Mouse (Mus musculus): ENCODE results near the gene Rabgap1. TPM values are rescaled to one million over a fixed set of nuclear protein-coding genes. Genes with fewer than 3 reads are reported as not detected.

The Rabgap1 gene
- 90.3 and 91.3 TPM in 2 replicates for polyA plus RNA-seq (2014; fragmentation: Nextera tagmentation; extraction: Ambion mirVana)

DNA sequence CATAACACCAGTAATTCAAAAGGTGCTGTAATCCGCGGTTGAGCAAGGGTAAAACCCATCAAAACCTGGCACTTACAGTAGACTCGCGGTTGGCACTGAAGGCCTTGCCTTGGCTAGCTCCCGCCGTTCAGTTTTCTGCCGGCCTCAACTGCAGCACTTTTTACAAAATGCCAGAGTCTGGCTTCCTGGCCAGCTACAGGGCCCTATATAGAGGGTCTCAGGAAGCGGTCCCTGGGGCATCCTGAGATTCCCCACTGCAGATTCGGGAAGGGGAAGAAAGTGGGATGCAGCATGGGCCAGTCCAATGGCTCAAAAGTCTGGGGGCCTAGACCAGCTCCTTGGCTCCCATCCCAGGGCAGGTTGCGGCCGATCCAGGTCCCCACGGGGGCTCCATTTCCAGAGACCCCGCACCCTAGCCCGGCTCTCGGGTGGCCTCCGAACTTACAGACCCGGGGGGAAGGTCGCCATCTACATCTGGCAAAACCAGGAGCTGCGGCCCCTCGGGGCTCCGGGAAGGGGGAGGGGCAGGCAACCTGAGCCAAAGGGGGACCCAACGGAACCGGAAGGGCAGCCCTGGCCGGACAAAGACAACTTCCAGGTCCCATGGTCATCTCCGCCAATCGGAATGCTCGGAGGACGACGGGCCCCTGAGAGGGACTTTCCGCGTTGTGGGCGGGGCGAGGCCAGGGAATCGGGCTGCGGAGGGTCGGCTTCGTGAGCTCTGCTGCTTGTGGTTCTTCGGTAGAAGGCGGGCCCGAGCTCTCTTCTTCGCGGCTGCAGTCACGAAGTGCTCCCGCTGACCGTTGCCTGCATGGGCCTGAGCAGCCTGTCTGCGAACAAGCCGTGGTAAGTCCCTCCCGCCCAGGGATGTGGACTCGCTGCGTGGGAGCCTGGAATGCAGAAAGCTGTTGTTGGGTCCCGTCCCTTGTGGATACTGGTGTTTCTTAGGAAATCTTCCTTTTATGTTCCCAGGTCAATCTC is at the start of gene Rabgap1, which contains the start of the genes Zbtb26 and Zbtb6:
TSS of gene Rabgap1 (plus strand) at position 669 of the 981 bp plus-strand sequence.
TSS of gene Zbtb26 (minus strand) at position 525 of the 981 bp plus-strand sequence.
TSS of gene Zbtb6 (minus strand) at position 561 of the 981 bp plus-strand sequence.
- no peaks in the 10 kb centered on the region for H3K9me3 ChIP-seq (ENCODE audit: control insufficient read depth, low read length)
- H3K27me3 ChIP-seq (ENCODE audit: control insufficient read depth, insufficient read depth, low read length) = no peaks in the 10 kb centered on the region
- DNase-seq (peak; percentile 97), ATAC-seq (ENCODE audit: low FRiP score, low TSS enrichment) (peak; percentile 99)
- H3K9ac ChIP-seq (replicated peaks; ENCODE audit: low read length) = peak within 1 kb of the TSS; percentile 91
- peak within 1 kb of the TSS; percentile 75 for H3K4me2 ChIP-seq (ENCODE audit: low read length)
- H3K27ac ChIP-seq (replicated peaks; ENCODE audit: low read depth, low read length) = peak within 1 kb of the TSS; percentile 82
- under 1% methylated on average over 51 of the region's 51 CpGs for WGBS
- H3K4me3 ChIP-seq (replicated peaks; ENCODE audit: low read depth, low read length) = peak within 1 kb of the TSS; percentile 92
- H3K36me3 ChIP-seq (ENCODE audit: control insufficient read depth, insufficient read depth, low read length) = no peaks in the 10 kb centered on the region
- H3K4me1 ChIP-seq (ENCODE audit: control insufficient read depth, insufficient read depth, low read length) = peaks cover 22% of the 10 kb centered on the region

DNA sequence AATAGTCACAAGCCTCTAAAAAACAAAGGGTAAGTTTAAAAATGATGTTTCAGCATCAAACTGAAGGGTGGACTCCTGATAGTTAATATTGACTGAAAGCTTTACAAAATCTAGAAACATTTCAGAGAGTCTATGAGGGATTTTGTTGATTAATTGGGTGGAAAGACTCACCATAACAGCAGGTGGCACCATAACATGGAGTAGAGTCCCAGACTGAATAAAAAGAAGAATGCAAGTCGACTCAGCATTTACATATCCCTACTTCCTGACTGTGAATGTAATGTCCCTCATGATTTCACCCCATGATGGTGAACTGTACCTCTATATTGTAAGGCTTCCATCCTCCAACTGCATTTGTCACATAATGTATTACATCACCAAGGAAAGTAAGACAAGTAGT is 47.5 kb upstream of the Rabgap1 start:
- no peaks in the 10 kb centered on the region for H3K9me3 ChIP-seq (ENCODE audit: control insufficient read depth, low read length)
- no peaks in the 10 kb centered on the region for H3K27me3 ChIP-seq (ENCODE audit: control insufficient read depth, insufficient read depth, low read length)
- no peak overlapping the region for H3K27ac ChIP-seq (replicated peaks; ENCODE audit: low read depth, low read length)
- peaks cover 43% of the 10 kb centered on the region for H3K36me3 ChIP-seq (ENCODE audit: control insufficient read depth, insufficient read depth, low read length)
- H3K9ac ChIP-seq (replicated peaks; ENCODE audit: low read length) = no peak overlapping the region
- ATAC-seq (ENCODE audit: low FRiP score, low TSS enrichment) (no peak), DNase-seq (peak; percentile 41)
- no peak overlapping the region for H3K4me2 ChIP-seq (ENCODE audit: low read length)
- no peaks in the 10 kb centered on the region for H3K4me1 ChIP-seq (ENCODE audit: control insufficient read depth, insufficient read depth, low read length)
- 57% methylated on average over 1 of the region's 1 CpGs for whole genome bisulfite sequencing
- H3K4me3 ChIP-seq (replicated peaks; ENCODE audit: low read depth, low read length) = no peak overlapping the region

DNA sequence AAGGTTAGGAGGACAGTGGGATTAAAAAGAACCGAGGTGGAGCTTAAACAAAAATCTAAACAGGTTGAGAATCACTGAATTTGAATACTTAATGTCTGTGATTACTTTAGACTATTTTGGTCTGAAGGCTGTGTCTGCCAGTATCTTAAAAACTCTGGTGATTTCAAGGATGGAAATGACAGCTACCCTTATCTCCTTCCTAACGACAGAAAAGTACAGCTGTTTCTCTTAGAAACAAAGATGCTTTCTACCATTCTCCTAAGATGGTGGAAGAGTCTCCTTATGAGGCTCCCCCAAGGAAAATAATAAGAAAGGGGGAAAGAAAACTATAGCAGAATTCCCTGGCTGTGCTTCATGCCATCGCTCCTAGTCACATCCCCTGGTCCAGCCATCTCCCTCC is 21.2 kb upstream of the Rabgap1 start:
- 6% methylated on average over 3 of the region's 3 CpGs for WGBS
- H3K4me1 ChIP-seq (ENCODE audit: control insufficient read depth, insufficient read depth, low read length) = peaks cover 12% of the 10 kb centered on the region
- H3K36me3 ChIP-seq (ENCODE audit: control insufficient read depth, insufficient read depth, low read length) = peaks cover 2% of the 10 kb centered on the region; the same call in 1 of the 2 replicates
- no peaks in the 10 kb centered on the region for H3K27me3 ChIP-seq (ENCODE audit: control insufficient read depth, insufficient read depth, low read length)
- H3K27ac ChIP-seq (replicated peaks; ENCODE audit: low read depth, low read length) = peak overlapping the region; percentile 98
- ATAC-seq (ENCODE audit: low FRiP score, low TSS enrichment) (no peak), DNase-seq (no peak)
- peak overlapping the region; percentile 99 for H3K9ac ChIP-seq (replicated peaks; ENCODE audit: low read length)
- no peaks in the 10 kb centered on the region for H3K9me3 ChIP-seq (ENCODE audit: control insufficient read depth, low read length)
- peak overlapping the region; percentile 80 for H3K4me2 ChIP-seq (ENCODE audit: low read length)
- peak overlapping the region; percentile 94 for H3K4me3 ChIP-seq (replicated peaks; ENCODE audit: low read depth, low read length)

GRCm38 (mm10) chr2:37422306-37423304 is 20.5 kb upstream of the Rabgap1 start, which contains the start of gene Rc3h2:
Gene Rc3h2, minus strand, starts transcription at chr2:37422903.
- WGBS = under 1% methylated on average over 68 of the region's 75 CpGs
- ATAC-seq (ENCODE audit: low FRiP score, low TSS enrichment) = peak; percentile 99

DNA sequence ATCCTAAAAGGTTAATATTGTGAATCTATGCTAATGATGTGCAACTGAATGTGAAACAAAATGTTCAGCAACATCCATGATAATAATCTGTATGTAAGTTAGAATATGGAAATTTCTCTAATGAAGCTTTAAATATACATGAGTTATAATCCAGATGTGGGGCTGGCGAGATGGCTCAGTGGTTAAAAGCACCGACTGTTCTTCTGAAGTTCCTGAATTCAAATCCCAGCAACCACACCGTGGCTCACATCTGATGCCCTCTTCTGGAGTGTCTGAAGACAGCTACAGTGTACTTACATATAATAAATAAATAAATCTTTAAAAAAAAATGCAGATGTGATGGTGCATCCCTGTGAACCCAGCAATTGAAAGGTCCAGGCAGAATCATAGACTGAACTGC is 19.4 kb upstream of the Rabgap1 start:
- H3K27ac ChIP-seq (replicated peaks; ENCODE audit: low read depth, low read length) = no peak overlapping the region
- H3K4me2 ChIP-seq (ENCODE audit: low read length) = no peak overlapping the region
- peaks cover 12% of the 10 kb centered on the region for H3K36me3 ChIP-seq (ENCODE audit: control insufficient read depth, insufficient read depth, low read length)
- peaks cover 12% of the 10 kb centered on the region for H3K4me1 ChIP-seq (ENCODE audit: control insufficient read depth, insufficient read depth, low read length)
- no peaks in the 10 kb centered on the region for H3K27me3 ChIP-seq (ENCODE audit: control insufficient read depth, insufficient read depth, low read length)
- WGBS = 46% methylated on average over 3 of the region's 3 CpGs
- DNase-seq (peak; percentile 8), ATAC-seq (ENCODE audit: low FRiP score, low TSS enrichment) (no peak)
- no peak overlapping the region for H3K9ac ChIP-seq (replicated peaks; ENCODE audit: low read length)
- H3K9me3 ChIP-seq (ENCODE audit: control insufficient read depth, low read length) = no peaks in the 10 kb centered on the region
- no peak overlapping the region for H3K4me3 ChIP-seq (replicated peaks; ENCODE audit: low read depth, low read length)

More at GRCm38 (mm10) chr2:37422306-37423304, 20.5 kb upstream of the Rabgap1 start, which contains the start of gene Rc3h2:
- Histone ChIP-seq H3K36me3 (ENCODE audit: control insufficient read depth, insufficient read depth, low read length) (peaks cover 3% of the 10 kb centered on the region; the same call in 1 of the 2 replicates), H3K27ac (replicated peaks; ENCODE audit: low read depth, low read length) (peak within 1 kb of the TSS; percentile 98), H3K4me2 (ENCODE audit: low read length) (peak within 1 kb of the TSS; percentile 80), H3K9me3 (ENCODE audit: control insufficient read depth, low read length) (no peaks in the 10 kb centered on the region), H3K4me3 (replicated peaks; ENCODE audit: low read depth, low read length) (peak within 1 kb of the TSS; percentile 94), H3K4me1 (ENCODE audit: control insufficient read depth, insufficient read depth, low read length) (peaks cover 12% of the 10 kb centered on the region), H3K9ac (replicated peaks; ENCODE audit: low read length) (peak within 1 kb of the TSS; percentile 99), H3K27me3 (ENCODE audit: control insufficient read depth, insufficient read depth, low read length) (no peaks in the 10 kb centered on the region)
- DNase-seq = peak; percentile 98

DNA sequence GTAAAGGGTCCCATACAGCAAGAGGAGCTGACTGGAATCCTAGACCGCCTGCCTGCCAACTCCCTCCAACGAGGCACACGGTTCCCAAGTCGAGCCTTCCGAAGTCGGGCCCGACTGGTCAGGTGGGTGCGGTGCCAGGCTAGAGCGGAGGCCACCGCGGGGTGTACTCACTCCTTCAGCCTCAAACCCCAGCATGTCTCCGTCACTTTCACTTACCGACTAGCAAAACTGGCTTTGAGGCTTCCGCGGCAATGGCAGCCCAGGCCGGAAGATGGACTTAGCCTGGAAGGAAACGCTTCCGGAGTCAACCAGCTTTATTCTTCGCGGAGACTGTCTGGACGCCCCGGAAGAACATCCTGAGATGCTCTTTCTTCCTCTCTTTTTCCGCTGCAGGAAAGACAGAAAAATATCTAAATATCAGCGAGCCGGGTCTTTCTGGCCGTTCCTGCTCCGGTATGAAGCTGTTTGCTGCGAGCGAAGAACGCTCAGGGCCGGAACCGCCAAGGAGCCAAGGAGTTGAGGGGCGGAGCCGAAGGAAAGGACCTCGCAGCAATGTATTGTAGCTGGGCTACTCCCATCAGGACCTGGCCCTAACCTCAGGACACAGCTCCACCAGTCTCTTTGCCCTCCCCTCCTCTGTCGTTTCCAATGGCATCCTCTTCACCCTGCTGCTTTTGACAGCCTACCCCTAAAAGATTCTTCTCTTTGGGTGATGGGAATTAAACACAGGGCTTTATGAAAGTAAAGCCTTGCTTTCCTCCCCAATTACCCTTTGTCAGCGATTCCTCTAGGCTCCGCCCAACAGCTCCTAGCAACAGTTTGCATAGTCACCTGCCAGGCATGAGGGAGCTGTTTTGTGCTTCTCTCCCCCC is 12.2 kb upstream of the Rabgap1 start:
- Histone ChIP-seq H3K9me3 (ENCODE audit: control insufficient read depth, low read length) (no peaks in the 10 kb centered on the region), H3K4me1 (ENCODE audit: control insufficient read depth, insufficient read depth, low read length) (peaks cover 11% of the 10 kb centered on the region), H3K27ac (replicated peaks; ENCODE audit: low read depth, low read length) (peak overlapping the region; percentile 96), H3K36me3 (ENCODE audit: control insufficient read depth, insufficient read depth, low read length) (peaks cover 22% of the 10 kb centered on the region), H3K4me2 (ENCODE audit: low read length) (peak overlapping the region; percentile 91), H3K9ac (replicated peaks; ENCODE audit: low read length) (peak overlapping the region; percentile 77), H3K27me3 (ENCODE audit: control insufficient read depth, insufficient read depth, low read length) (no peaks in the 10 kb centered on the region), H3K4me3 (replicated peaks; ENCODE audit: low read depth, low read length) (peak overlapping the region; percentile 71)
- ATAC-seq (ENCODE audit: low FRiP score, low TSS enrichment) (peak; percentile 95), DNase-seq (peak; percentile 97)
- under 1% methylated on average over 38 of the region's 38 CpGs for WGBS

DNA sequence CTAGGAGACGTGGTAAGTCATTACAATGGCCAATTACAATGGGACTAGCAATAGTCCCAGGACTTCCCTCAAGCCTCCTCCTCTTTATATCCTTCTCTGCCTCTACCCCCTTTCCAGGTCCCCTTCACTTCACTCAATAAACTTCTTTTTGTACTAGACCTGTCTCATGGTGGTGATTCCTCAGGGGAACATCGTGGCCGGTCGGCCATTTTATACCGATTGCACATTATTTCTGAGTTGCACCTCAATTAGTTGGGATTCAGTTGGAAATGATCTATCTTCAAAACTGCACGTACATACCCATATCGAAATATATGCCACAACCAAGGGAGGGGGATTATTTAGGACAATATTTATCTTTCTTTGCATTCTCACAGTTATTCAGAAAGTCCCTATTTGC is 11.5 kb upstream of the Rabgap1 start:
- H3K9me3 ChIP-seq (ENCODE audit: control insufficient read depth, low read length) = no peaks in the 10 kb centered on the region
- peaks cover 11% of the 10 kb centered on the region for H3K4me1 ChIP-seq (ENCODE audit: control insufficient read depth, insufficient read depth, low read length)
- peak overlapping the region; percentile 91 for H3K4me2 ChIP-seq (ENCODE audit: low read length)
- H3K4me3 ChIP-seq (replicated peaks; ENCODE audit: low read depth, low read length) = peak overlapping the region; percentile 71
- H3K27me3 ChIP-seq (ENCODE audit: control insufficient read depth, insufficient read depth, low read length) = no peaks in the 10 kb centered on the region
- DNase-seq = peak; percentile 66
- peak; percentile 46 for ATAC-seq (ENCODE audit: low FRiP score, low TSS enrichment)
- peaks cover 29% of the 10 kb centered on the region for H3K36me3 ChIP-seq (ENCODE audit: control insufficient read depth, insufficient read depth, low read length)
- peak overlapping the region; percentile 77 for H3K9ac ChIP-seq (replicated peaks; ENCODE audit: low read length)
- peak overlapping the region; percentile 96 for H3K27ac ChIP-seq (replicated peaks; ENCODE audit: low read depth, low read length)
- 16% methylated on average over 7 of the region's 7 CpGs for WGBS
